Mouse (Mus musculus): ENCODE measurements around the gene Cwc22. TPM values are rescaled to one million over a fixed set of nuclear protein-coding genes. Genes with fewer than 3 reads are reported as not detected.
"Not testable (repeated sequence)": the region's sequence is repeated elsewhere in the genome, so short reads cannot be mapped to it uniquely, and the experiment has no call there.

The Cwc22 gene
- polyA plus RNA-seq, 1 experiment from 2014 or later = 21.7 TPM

- DNase-seq (ENCODE audit: low spot score) (no peak), ATAC-seq (no peak)
- H3K9ac ChIP-seq (ENCODE audit: low read length) = no peak overlapping the region
- no peaks in the 10 kb centered on the region for H3K9me3 ChIP-seq (replicated peaks; ENCODE audit: control insufficient read depth, low read length)
- no peaks in the 10 kb centered on the region for H3K4me1 ChIP-seq (ENCODE audit: control insufficient read depth, insufficient read depth, low read length)
- no peak overlapping the region for H3K4me2 ChIP-seq (ENCODE audit: low read length)
- WGBS = 97% methylated on average over 3 of the region's 3 CpGs
- no peaks in the 10 kb centered on the region for H3K27me3 ChIP-seq (replicated peaks; ENCODE audit: control insufficient read depth, insufficient read depth, low read length)
- H3K27ac ChIP-seq (ENCODE audit: low read depth, low read length) = no peak overlapping the region
- peaks cover 56% of the 10 kb centered on the region for H3K36me3 ChIP-seq (ENCODE audit: control insufficient read depth, insufficient read depth, low read length)
- H3K4me3 ChIP-seq (ENCODE audit: low read depth, low read length) = no peak overlapping the region
These were observed 43.1 kb downstream of the Cwc22 start for GRCm38 (mm10) chr2:77903098-77903497.

- no peaks in the 10 kb centered on the region for H3K9me3 ChIP-seq (replicated peaks; ENCODE audit: control insufficient read depth, low read length)
- H3K4me1 ChIP-seq (ENCODE audit: control insufficient read depth, insufficient read depth, low read length) = no peaks in the 10 kb centered on the region
- WGBS = 95% methylated on average over 5 of the region's 5 CpGs
- H3K4me2 ChIP-seq (ENCODE audit: low read length) = no peak overlapping the region
- ATAC-seq (no peak), DNase-seq (ENCODE audit: low spot score) (no peak)
- H3K36me3 ChIP-seq (ENCODE audit: control insufficient read depth, insufficient read depth, low read length) = peaks cover 65% of the 10 kb centered on the region
- no peak overlapping the region for H3K4me3 ChIP-seq (ENCODE audit: low read depth, low read length)
- H3K27me3 ChIP-seq (replicated peaks; ENCODE audit: control insufficient read depth, insufficient read depth, low read length) = no peaks in the 10 kb centered on the region
- no peak overlapping the region for H3K9ac ChIP-seq (ENCODE audit: low read length)
- H3K27ac ChIP-seq (ENCODE audit: low read depth, low read length) = no peak overlapping the region
These were observed 44.9 kb downstream of the Cwc22 start for GRCm38 (mm10) chr2:77901269-77901668.

DNA sequence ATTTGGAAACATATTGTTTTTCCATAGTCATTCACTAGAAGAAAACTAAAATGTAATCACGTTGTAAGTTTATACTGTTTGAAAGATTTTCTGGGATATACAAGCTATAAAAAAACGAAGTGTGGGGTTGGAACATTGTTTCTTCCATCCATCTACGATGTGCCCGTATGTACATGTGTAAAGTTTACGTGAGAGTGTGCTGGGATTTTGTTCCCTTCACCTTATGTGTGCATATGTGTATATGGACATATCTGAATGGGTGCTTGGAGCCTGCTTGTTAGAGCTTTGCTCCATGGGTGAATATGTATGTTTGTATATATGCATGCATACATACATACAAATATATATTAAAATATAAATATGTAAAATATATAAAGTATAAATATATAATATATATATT, 45.4 kb downstream of the Cwc22 start:
- Histone ChIP-seq H3K4me2 (ENCODE audit: low read length) (no peak overlapping the region), H3K9ac (ENCODE audit: low read length) (no peak overlapping the region), H3K36me3 (ENCODE audit: control insufficient read depth, insufficient read depth, low read length) (peaks cover 66% of the 10 kb centered on the region), H3K9me3 (replicated peaks; ENCODE audit: control insufficient read depth, low read length) (no peaks in the 10 kb centered on the region), H3K27ac (ENCODE audit: low read depth, low read length) (no peak overlapping the region), H3K4me1 (ENCODE audit: control insufficient read depth, insufficient read depth, low read length) (no peaks in the 10 kb centered on the region), H3K27me3 (replicated peaks; ENCODE audit: control insufficient read depth, insufficient read depth, low read length) (no peaks in the 10 kb centered on the region), H3K4me3 (ENCODE audit: low read depth, low read length) (no peak overlapping the region)
- DNase-seq (ENCODE audit: low spot score) (no peak), ATAC-seq (no peak)
- WGBS = 96% methylated on average over 5 of the region's 5 CpGs

- no peaks in the 10 kb centered on the region for H3K27me3 ChIP-seq (replicated peaks; ENCODE audit: control insufficient read depth, insufficient read depth, low read length)
- no peak overlapping the region for H3K27ac ChIP-seq (ENCODE audit: low read depth, low read length)
- no peak overlapping the region for H3K4me2 ChIP-seq (ENCODE audit: low read length)
- H3K36me3 ChIP-seq (ENCODE audit: control insufficient read depth, insufficient read depth, low read length) = peaks cover 64% of the 10 kb centered on the region
- 78% methylated on average over 2 of the region's 2 CpGs for WGBS
- ATAC-seq = no peak
- no peaks in the 10 kb centered on the region for H3K4me1 ChIP-seq (ENCODE audit: control insufficient read depth, insufficient read depth, low read length)
- H3K9ac ChIP-seq (ENCODE audit: low read length) = no peak overlapping the region
- no peak for DNase-seq (ENCODE audit: low spot score)
- H3K9me3 ChIP-seq (replicated peaks; ENCODE audit: control insufficient read depth, low read length) = no peaks in the 10 kb centered on the region
- H3K4me3 ChIP-seq (ENCODE audit: low read depth, low read length) = no peak overlapping the region
These were observed 46.1 kb downstream of the Cwc22 start for GRCm38 (mm10) chr2:77900111-77900510.

DNA sequence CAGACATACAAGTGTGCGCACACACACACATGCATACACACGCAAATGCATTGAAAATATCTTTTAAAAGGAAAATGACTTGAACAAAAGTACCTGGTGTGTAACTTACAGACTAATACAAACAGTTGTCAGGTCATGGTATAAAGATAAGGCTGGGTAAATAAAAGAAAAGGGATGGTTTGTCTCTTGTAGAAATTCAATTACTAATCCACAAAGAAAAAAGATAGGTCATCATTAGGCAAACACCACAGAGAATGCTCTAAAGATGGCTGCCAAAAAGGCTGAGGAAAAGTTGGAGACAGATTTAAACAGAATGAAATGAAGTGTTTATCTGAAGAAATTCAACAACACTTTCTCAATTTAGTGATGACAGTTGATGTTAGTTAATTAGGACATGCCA, 47.7 kb downstream of the Cwc22 start:
- DNase-seq (ENCODE audit: low spot score) (no peak), ATAC-seq (no peak)
- H3K27ac ChIP-seq (ENCODE audit: low read depth, low read length) = no peak overlapping the region
- H3K9me3 ChIP-seq (replicated peaks; ENCODE audit: control insufficient read depth, low read length) = no peaks in the 10 kb centered on the region
- H3K4me2 ChIP-seq (ENCODE audit: low read length) = no peak overlapping the region
- no peaks in the 10 kb centered on the region for H3K4me1 ChIP-seq (ENCODE audit: control insufficient read depth, insufficient read depth, low read length)
- H3K9ac ChIP-seq (ENCODE audit: low read length) = no peak overlapping the region
- H3K27me3 ChIP-seq (replicated peaks; ENCODE audit: control insufficient read depth, insufficient read depth, low read length) = no peaks in the 10 kb centered on the region
- peaks cover 63% of the 10 kb centered on the region for H3K36me3 ChIP-seq (ENCODE audit: control insufficient read depth, insufficient read depth, low read length)
- H3K4me3 ChIP-seq (ENCODE audit: low read depth, low read length) = no peak overlapping the region
- WGBS = 95% methylated on average over 2 of the region's 2 CpGs

GRCm38 (mm10) chr2:77897988-77898387, 48.2 kb downstream of the Cwc22 start:
- no peak overlapping the region for H3K9ac ChIP-seq (ENCODE audit: low read length)
- H3K36me3 ChIP-seq (ENCODE audit: control insufficient read depth, insufficient read depth, low read length) = peaks cover 60% of the 10 kb centered on the region
- H3K4me1 ChIP-seq (ENCODE audit: control insufficient read depth, insufficient read depth, low read length) = no peaks in the 10 kb centered on the region
- no peak overlapping the region for H3K4me2 ChIP-seq (ENCODE audit: low read length)
- no peaks in the 10 kb centered on the region for H3K27me3 ChIP-seq (replicated peaks; ENCODE audit: control insufficient read depth, insufficient read depth, low read length)
- WGBS = 92% methylated on average over 5 of the region's 5 CpGs
- H3K9me3 ChIP-seq (replicated peaks; ENCODE audit: control insufficient read depth, low read length) = no peaks in the 10 kb centered on the region
- no peak overlapping the region for H3K27ac ChIP-seq (ENCODE audit: low read depth, low read length)
- DNase-seq (ENCODE audit: low spot score) = no peak
- no peak for ATAC-seq
- H3K4me3 ChIP-seq (ENCODE audit: low read depth, low read length) = no peak overlapping the region

- Histone ChIP-seq H3K36me3 (ENCODE audit: control insufficient read depth, insufficient read depth, low read length) (peaks cover 63% of the 10 kb centered on the region), H3K9me3 (replicated peaks; ENCODE audit: control insufficient read depth, low read length) (no peaks in the 10 kb centered on the region), H3K4me1 (ENCODE audit: control insufficient read depth, insufficient read depth, low read length) (no peaks in the 10 kb centered on the region), H3K4me3 (ENCODE audit: low read depth, low read length) (no peak overlapping the region), H3K9ac (ENCODE audit: low read length) (no peak overlapping the region), H3K27me3 (replicated peaks; ENCODE audit: control insufficient read depth, insufficient read depth, low read length) (no peaks in the 10 kb centered on the region), H3K4me2 (ENCODE audit: low read length) (no peak overlapping the region), H3K27ac (ENCODE audit: low read depth, low read length) (no peak overlapping the region)
- DNase-seq (ENCODE audit: low spot score) (no peak), ATAC-seq (no peak)
- WGBS = 87% methylated on average over 3 of the region's 3 CpGs
These were observed 48.6 kb downstream of the Cwc22 start for GRCm38 (mm10) chr2:77897558-77897899.

GRCm38 (mm10) chr2:77896843-77897557, 49.2 kb downstream of the Cwc22 start:
- H3K4me3 ChIP-seq (ENCODE audit: low read depth, low read length) = no peak overlapping the region
- no peaks in the 10 kb centered on the region for H3K4me1 ChIP-seq (ENCODE audit: control insufficient read depth, insufficient read depth, low read length)
- ATAC-seq (peak; percentile 58; the same call in 1 of the 2 replicates), DNase-seq (ENCODE audit: low spot score) (peak; percentile 7)
- 91% methylated on average over 12 of the region's 12 CpGs for WGBS
- H3K36me3 ChIP-seq (ENCODE audit: control insufficient read depth, insufficient read depth, low read length) = peaks cover 63% of the 10 kb centered on the region
- H3K27ac ChIP-seq (ENCODE audit: low read depth, low read length) = no peak overlapping the region
- H3K9me3 ChIP-seq (replicated peaks; ENCODE audit: control insufficient read depth, low read length) = no peaks in the 10 kb centered on the region
- no peaks in the 10 kb centered on the region for H3K27me3 ChIP-seq (replicated peaks; ENCODE audit: control insufficient read depth, insufficient read depth, low read length)
- H3K4me2 ChIP-seq (ENCODE audit: low read length) = no peak overlapping the region
- H3K9ac ChIP-seq (ENCODE audit: low read length) = no peak overlapping the region

DNA sequence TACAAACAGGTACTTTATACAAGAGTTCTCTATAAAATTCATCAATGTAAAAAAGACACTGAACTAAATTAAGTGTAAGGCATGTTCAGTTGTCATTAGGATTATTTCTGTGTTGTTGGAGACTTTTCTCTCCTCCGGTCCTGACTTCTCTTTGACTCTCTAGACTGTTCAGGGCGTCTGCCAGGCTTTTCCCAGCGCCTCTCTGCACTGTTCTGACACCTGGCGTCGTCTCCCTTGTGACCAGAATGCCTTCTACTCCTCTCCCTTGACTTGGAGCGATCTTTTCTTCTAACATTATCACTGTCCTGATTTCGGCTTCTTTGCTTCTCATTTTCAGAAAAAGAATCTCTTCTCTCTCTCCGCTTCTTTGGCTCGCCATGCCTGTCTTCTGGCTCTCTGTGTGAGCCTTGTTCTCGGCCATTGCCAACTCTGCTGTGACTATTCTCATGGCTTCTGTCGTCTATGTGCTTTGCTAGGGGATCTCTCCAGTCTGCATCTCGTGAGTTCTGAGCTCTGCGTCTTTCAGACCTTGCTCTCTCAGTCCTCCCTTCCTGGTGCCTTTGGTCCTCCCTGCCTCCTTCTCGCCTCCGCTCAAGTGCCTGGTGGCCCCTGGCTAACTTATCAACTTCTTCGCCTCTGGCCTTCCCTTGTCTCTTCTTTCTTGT, 50.1 kb downstream of the Cwc22 start:
- not testable (repeated sequence) for DNase-seq (ENCODE audit: low spot score); H3K27ac ChIP-seq (ENCODE audit: low read depth, low read length); H3K4me2 ChIP-seq (ENCODE audit: low read length); H3K9ac ChIP-seq (ENCODE audit: low read length); H3K4me1 ChIP-seq (ENCODE audit: control insufficient read depth, insufficient read depth, low read length); H3K4me3 ChIP-seq (ENCODE audit: low read depth, low read length); H3K9me3 ChIP-seq (replicated peaks; ENCODE audit: control insufficient read depth, low read length); H3K27me3 ChIP-seq (replicated peaks; ENCODE audit: control insufficient read depth, insufficient read depth, low read length); ATAC-seq
- 93% methylated on average over 16 of the region's 16 CpGs for WGBS
- H3K36me3 ChIP-seq (ENCODE audit: control insufficient read depth, insufficient read depth, low read length) = peaks cover 59% of the 10 kb centered on the region

All from forebrain, embryonic 14.5 days (tissue).